Mouse (Mus musculus) left cerebral cortex, postnatal 4 days (tissue): ENCODE measurements around the gene Ifnlr1. TPM values are rescaled to one million over a fixed set of nuclear protein-coding genes. Genes with fewer than 3 reads are reported as not detected.
"Not testable (repeated sequence)": the region's sequence is repeated elsewhere in the genome, so short reads cannot be mapped to it uniquely, and the experiment has no call there.

ENCODE experiments used
- DNase-seq: peaks from one replicate; pipeline ENCODE4 v3.0.0-alpha.2; 2022
- intact Hi-C: fragments of 180-260 bp; cut with DNase I; formaldehyde crosslinking; loops from one replicate; pipeline ENCODE4 v1.15.1; 2025
- total RNA-seq, 2 experiments: library from RNA; stranded (reverse); gene quantifications; 2 replicates each; pipeline ENCODE4 v1.2.3; 2021

Ifnlr1 gene
- total RNA-seq, 2 experiments from 2014 or later = 0.28 to 0.32 TPM

- peak; percentile 40 for DNase-seq
- intact Hi-C loops = no loop called here
These were observed 2.5 kb upstream of the Ifnlr1 start for GRCm38 (mm10) chr4:135683553-135683952.

DNA sequence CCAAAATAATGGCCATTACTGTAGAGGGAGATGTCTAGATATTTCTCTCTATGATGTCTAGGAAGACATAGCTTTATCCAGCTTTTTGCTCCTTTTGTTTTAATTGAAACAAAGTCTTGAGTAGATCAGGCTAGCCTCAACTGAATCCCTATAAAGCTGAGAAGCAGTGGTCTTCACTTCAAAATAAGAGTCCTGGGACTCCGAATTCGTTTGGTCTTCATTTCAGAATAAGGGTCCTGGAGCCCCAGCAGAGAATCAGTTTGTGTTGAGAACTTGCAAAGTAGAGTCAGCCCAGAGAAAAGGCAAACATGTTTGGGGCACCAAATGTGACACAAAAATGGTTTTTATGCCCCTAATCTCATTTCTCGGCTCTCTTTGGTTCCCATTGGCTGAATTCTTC lies 1.4 kb upstream of the Ifnlr1 start:
- no peak for DNase-seq
- intact Hi-C loops = no loop called here

DNA sequence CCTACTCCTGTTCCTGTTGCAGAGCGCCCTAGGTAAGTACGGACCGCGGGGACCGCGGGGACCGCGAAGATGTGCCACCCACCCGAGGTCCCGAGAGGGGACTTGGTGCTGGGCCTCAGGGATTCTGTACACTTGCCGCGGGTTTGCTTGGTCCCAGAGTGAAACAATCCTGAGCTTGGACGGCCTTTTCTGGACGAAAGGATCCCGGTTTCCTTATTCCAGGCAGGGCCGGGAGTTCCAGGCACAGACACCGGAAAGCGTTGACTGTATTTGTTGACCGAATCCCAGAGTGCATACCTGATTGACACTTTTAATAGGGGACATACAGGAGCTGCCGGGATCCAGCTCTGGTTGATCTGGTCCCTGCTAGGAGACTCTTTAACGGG lies 474 bp downstream of the Ifnlr1 start:
- DNase-seq = no peak
- intact Hi-C loops = no loop called here

- no peak for DNase-seq
- intact Hi-C loops = no loop called here
These were observed 3.7 kb downstream of the Ifnlr1 start for GRCm38 (mm10) chr4:135689797-135690196.

GRCm38 (mm10) chr4:135690241-135690640 lies 4.2 kb downstream of the Ifnlr1 start:
- no peak for DNase-seq
- intact Hi-C loops = no loop called here

DNA sequence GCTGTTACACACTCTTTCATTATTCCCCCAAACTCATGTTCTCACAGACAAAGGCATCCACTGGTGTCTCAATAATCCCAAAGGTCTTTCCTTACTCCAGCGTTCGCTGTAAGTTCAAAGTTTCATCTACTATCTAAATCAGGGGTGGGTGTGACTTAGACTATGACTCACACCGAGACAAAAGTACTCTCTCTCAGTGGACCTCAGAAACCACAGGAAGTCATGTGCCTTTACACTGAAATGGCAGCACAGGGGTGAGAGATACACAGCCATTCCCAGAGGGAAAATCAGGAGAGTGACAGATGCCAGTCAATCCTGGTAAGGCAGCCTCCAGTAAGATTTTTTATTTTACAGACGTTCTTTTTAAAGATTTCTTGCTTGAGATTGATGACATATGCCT lies 6.8 kb downstream of the Ifnlr1 start:
- intact Hi-C loops = no loop called here
- no peak for DNase-seq

GRCm38 (mm10) chr4:135698498-135698897 lies 12.4 kb downstream of the Ifnlr1 start:
- intact Hi-C loops = no loop called here
- DNase-seq = no peak

- intact Hi-C loops = no loop called here
- no peak for DNase-seq
These were observed 17.4 kb downstream of the Ifnlr1 start for GRCm38 (mm10) chr4:135703497-135703896.

GRCm38 (mm10) chr4:135704016-135704415 lies 17.9 kb downstream of the Ifnlr1 start:
- intact Hi-C loops = no loop called here
- DNase-seq = no peak

DNA sequence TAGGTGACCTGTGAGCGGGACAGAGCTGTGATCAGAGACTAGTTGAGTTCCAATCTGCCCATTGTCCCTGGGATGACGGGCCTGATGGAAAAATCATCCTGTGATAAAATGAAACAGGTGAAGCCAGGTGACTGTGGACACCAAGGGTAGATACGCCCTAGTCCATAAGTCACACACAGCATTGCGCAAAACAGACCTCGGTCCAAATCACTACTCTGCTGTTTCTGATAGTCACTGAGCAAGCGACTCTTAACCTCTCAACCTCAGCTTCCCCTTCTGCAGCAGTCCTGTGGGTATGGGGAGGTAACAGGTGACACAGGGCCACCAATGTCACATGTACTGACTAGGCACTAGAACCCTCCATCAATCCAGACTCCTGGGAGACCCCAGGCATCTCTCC lies 20.0 kb downstream of the Ifnlr1 start:
- intact Hi-C loops = no loop called here

DNA sequence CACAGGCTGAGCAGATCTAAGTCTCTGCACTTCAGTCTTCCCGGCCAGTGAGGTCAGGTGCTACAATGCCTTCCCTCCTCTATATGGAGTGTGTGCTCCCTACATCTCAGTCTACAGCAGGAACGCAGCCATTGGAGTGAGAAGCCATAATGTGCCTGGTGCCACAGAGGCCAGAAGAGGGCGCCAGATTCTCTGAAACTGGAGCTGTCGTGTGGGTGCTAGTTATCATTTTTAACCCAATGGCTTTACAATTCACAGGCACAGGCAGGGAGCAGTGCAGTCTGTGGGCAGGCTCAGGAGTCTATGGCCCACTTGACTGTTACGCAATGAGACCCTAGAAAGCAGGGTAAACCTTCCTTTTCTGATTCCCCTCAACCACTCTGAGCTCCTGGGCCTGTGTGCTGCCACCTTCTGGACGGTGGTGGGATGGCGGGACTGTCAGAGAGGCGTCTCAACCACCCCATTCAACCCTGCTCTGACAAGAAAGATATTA lies 23.0 kb downstream of the Ifnlr1 start:
- intact Hi-C loops = no loop called here
- DNase-seq = peak; percentile 75

More for the DNA sequence above, 20.0 kb downstream of the Ifnlr1 start:
- no peak for DNase-seq

GRCm38 (mm10) chr4:135709621-135710020 lies 23.5 kb downstream of the Ifnlr1 start:
- no peak for DNase-seq
- intact Hi-C loops = no loop called here

- DNase-seq = no peak
- intact Hi-C loops = no loop called here
These were observed 24.3 kb downstream of the Ifnlr1 start for GRCm38 (mm10) chr4:135710392-135710791.

DNA sequence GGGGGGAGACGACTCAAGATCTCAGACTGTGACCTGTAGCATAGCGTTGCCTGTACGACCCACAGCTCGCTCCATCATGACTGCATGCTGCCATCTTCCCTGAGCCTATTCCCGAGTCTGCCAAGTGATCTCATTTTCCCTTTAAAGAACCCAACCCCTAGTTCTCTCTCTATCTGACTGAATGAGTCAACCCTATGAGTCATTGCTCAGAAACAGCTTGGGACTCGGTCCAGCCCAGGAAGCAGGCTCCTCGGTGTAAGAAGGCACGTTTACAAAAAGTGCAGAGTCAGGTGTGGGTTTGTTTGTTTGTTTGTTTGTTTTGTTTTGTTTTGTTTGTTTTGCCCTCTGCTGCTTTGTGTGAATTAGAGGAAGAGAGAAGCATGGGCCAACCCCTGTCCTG lies 28.7 kb downstream of the Ifnlr1 start:
- intact Hi-C loops = no loop called here
- DNase-seq = no peak

- DNase-seq, intact Hi-C loops: not testable (repeated sequence)
These were observed 30.4 kb downstream of the Ifnlr1 start for GRCm38 (mm10) chr4:135716438-135716837.

GRCm38 (mm10) chr4:135722540-135723290 lies 36.6 kb downstream of the Ifnlr1 start:
- intact Hi-C loops = no loop called here
- no peak for DNase-seq

- intact Hi-C loops = no loop called here
- DNase-seq = peak; percentile 25
These were observed 40.3 kb downstream of the Ifnlr1 start for GRCm38 (mm10) chr4:135726416-135726815.

DNA sequence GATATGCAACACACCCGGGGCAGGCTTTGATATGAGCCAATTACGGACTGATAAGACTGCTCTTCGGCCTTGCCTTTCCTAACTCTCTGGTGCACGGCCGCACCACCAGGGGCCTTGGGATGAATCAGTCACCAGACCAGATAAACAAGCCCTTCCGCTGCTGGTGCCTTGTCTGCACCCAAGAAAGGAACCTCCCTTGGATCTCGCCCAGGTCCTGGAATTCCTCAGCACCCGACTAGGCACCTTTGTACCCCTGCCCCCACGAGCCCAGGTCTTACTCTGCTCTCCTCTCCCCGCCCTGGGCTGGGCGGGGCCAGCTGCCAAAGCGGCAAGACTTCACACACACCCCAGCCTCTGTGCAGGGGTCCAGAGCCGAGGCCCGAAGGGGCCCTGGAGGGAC lies 41.7 kb downstream of the Ifnlr1 start, which contains the start of gene Il22ra1:
TSS of gene Il22ra1 (plus strand) at position 356 of the 400 bp plus-strand sequence.
- no peak for DNase-seq
- intact Hi-C loops = no loop called here

- intact Hi-C loops = no loop called here
These were observed 44.1 kb downstream of the Ifnlr1 start for GRCm38 (mm10) chr4:135730204-135730603.

GRCm38 (mm10) chr4:135730951-135731350 lies 44.9 kb downstream of the Ifnlr1 start:
- DNase-seq = no peak
- intact Hi-C loops = no loop called here

More at GRCm38 (mm10) chr4:135730204-135730603, 44.1 kb downstream of the Ifnlr1 start:
- peak; percentile 57 for DNase-seq

DNA sequence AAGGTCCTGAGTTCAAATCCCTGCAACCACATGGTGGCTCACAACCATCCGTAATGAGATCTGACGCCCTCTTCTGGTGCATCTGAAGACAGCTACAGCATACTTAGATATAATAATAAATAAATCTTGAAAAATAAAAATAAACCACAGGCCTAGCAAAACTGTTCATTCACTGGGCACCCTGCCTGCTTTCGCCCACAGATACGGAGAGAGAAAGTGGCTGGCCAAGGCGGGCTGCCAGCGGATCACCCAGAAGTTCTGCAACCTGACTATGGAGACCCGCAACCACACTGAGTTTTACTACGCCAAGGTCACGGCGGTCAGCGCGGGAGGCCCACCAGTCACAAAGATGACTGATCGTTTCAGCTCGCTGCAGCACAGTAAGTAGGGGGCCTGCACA lies 47.8 kb downstream of the Ifnlr1 start:
- DNase-seq = no peak
- intact Hi-C loops = no loop called here

DNA sequence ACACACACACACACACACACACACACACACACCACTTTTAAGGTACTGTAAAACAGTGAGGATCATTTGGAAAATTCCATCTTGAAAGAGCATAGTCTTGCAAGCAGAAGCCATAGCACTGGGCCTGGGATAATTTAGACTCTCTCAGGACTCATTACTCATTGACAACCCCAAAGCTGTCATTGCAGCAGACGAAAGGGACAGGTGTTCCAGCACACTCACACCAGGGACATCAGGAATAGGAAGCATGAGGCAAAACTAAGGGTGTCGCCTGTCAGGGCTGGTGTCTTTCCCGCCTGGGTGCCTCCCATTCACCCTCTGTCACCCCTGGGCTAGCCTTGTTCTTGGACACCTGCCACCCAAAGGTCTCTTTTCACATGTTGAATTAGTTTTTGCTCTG lies 50.8 kb downstream of the Ifnlr1 start:
- intact Hi-C loops = no loop called here
- DNase-seq = no peak

DNA sequence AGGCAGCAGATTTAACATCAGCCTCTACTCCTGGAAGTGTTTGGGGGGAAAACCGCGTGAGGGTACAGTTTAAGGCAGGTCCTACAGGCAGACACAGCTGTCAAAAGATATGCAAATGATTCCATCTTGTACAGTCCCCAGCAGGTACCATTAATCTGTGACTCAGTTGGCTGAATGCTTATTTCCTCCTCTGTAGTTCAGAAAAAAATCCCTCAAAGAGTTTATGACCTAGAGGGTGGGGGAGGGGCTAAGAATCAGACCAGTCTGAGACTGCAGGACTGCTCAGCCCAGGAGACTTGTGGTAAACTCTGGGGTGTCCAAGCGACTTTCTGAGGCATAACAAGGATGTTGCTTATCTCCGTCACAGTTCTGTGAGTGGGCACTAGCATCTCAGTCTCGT lies 52.1 kb downstream of the Ifnlr1 start:
- intact Hi-C loops = no loop called here
- DNase-seq = no peak
